Mouse (Mus musculus) liver, adult 2 months (tissue): ENCODE results near the gene Ap2s1. TPM values are rescaled to one million over a fixed set of nuclear protein-coding genes. Genes with fewer than 3 reads are reported as not detected.

Experiments used
- DNase-seq: peaks from one replicate; pipeline ENCODE4 v3.0.0-alpha.2; 2011; ENCODE audit warnings: low read depth, low spot score; ENCODE audit errors: extremely low read depth
- H3K27ac ChIP-seq: fragments of 200-500 bp; replicated peaks from 2 replicates; pipeline ENCODE4 v1.5.1; 2012; ENCODE audit warnings: low read depth, mild to moderate bottlenecking, control low read depth, inconsistent platforms, low read length; ENCODE audit not compliant: insufficient read depth
- H3K27me3 ChIP-seq: fragments of 200-500 bp; 2 replicates; pipeline ENCODE4 v1.6.1; 2012; ENCODE audit warnings: mild to moderate bottlenecking, moderate library complexity, low read length, inconsistent platforms; ENCODE audit not compliant: control insufficient read depth, insufficient read depth
- H3K36me3 ChIP-seq: fragments of 200-500 bp; 2 replicates; pipeline ENCODE4 v1.6.1; 2012; ENCODE audit warnings: low read length, inconsistent platforms; ENCODE audit not compliant: control insufficient read depth, insufficient read depth
- H3K4me1 ChIP-seq: fragments of 200-500 bp; 2 replicates; pipeline ENCODE4 v1.6.1; 2011; ENCODE audit warnings: low read length; ENCODE audit not compliant: control insufficient read depth, insufficient read depth
- H3K4me3 ChIP-seq: fragments of 200-500 bp; 2 replicates; pipeline ENCODE4 v1.5.1; 2011; ENCODE audit warnings: low read depth, mild to moderate bottlenecking, control low read depth, low read length, moderate library complexity; ENCODE audit not compliant: insufficient read depth
- H3K79me2 ChIP-seq: fragments of 200-500 bp; 2 replicates; pipeline ENCODE4 v1.6.1; 2012; ENCODE audit warnings: inconsistent platforms, mild to moderate bottlenecking, low read length, moderate library complexity; ENCODE audit not compliant: control insufficient read depth, insufficient read depth
- H3K9ac ChIP-seq: fragments of 200-500 bp; 2 replicates; pipeline ENCODE4 v1.6.1; 2012; ENCODE audit warnings: low read depth, mild to moderate bottlenecking, control low read depth, inconsistent platforms, low read length
- CTCF ChIP-seq: fragments of 200-500 bp; IDR thresholded peaks from 2 replicates; pipeline ENCODE4 v1.5.1; 2011; ENCODE audit warnings: low read depth, low read length, control low read depth
- POLR2A ChIP-seq: fragments of 200-500 bp; IDR thresholded peaks from 2 replicates; pipeline ENCODE4 v1.6.1; 2011; ENCODE audit warnings: low read length, control low read depth; ENCODE audit not compliant: insufficient read depth; ENCODE audit errors: extremely low read depth
- whole genome bisulfite sequencing: fragments of 180-500 bp; shearing (Covaris S2); methylation state at CpG from one replicate; pipeline ENCODE4 v1.1.7; 2018; 5-methylcytosine and 5-hydroxymethylcytosine counted together
- polyA plus RNA-seq: library from polyadenylated mRNA; depleted of rRNA; stranded (reverse); fragments of >200 nt; gene quantifications from 2 replicates; pipeline ENCODE4 v1.2.3, GENCODE M21; 2012
- total RNA-seq: library from RNA; depleted of rRNA; stranded (reverse); fragments of >200 nt; gene quantifications from 2 replicates; pipeline ENCODE4 v1.2.3, GENCODE M21; 2014

Gene Ap2s1
- total and polyA plus RNA-seq, 2 experiments = 116 to 171 TPM

- DNase-seq = no peak
- Histone ChIP-seq H3K27ac (no peak overlapping the region), H3K36me3 (no peaks in the 10 kb centered on the region), H3K4me1 (no peaks in the 10 kb centered on the region), H3K27me3 (0 out of 2 replicates have a peak, but pooled peaks cover 2% of the 10 kb centered on the region), H3K9ac (no peak overlapping the region), H3K79me2 (no peaks in the 10 kb centered on the region), H3K4me3 (no peak overlapping the region)
- 66% methylated on average over 10 of the region's 10 CpGs for WGBS
- TF ChIP-seq POLR2A = no peak
- TF ChIP-seq CTCF = no peak
Observed at GRCm38 (mm10) chr7:16783224-16783688, 45.0 kb downstream of the Ap2s1 start.

GRCm38 (mm10) chr7:16783758-16784415 lies 45.7 kb downstream of the Ap2s1 start:
- Histone ChIP-seq H3K36me3 (no peaks in the 10 kb centered on the region), H3K27me3 (0 out of 2 replicates have a peak, but pooled peaks cover 2% of the 10 kb centered on the region), H3K79me2 (no peaks in the 10 kb centered on the region), H3K4me3 (no peak overlapping the region), H3K27ac (no peak overlapping the region), H3K4me1 (no peaks in the 10 kb centered on the region), H3K9ac (no peak overlapping the region)
- no peak for TF ChIP-seq POLR2A
- TF ChIP-seq CTCF = no peak
- WGBS = 77% methylated on average over 17 of the region's 17 CpGs
- no peak for DNase-seq

GRCm38 (mm10) chr7:16784498-16784976 lies 46.3 kb downstream of the Ap2s1 start:
- no peak for DNase-seq
- no peak overlapping the region for H3K9ac ChIP-seq

GRCm38 (mm10) chr7:16785541-16786083 lies 47.4 kb downstream of the Ap2s1 start:
- H3K36me3 ChIP-seq = no peaks in the 10 kb centered on the region
- TF ChIP-seq CTCF (no peak), POLR2A (no peak)
- H3K27me3 ChIP-seq = 0 out of 2 replicates have a peak, but pooled peaks cover 2% of the 10 kb centered on the region
- whole genome bisulfite sequencing = 75% methylated on average over 8 of the region's 8 CpGs
- H3K27ac ChIP-seq = no peak overlapping the region
- no peaks in the 10 kb centered on the region for H3K79me2 ChIP-seq
- H3K9ac ChIP-seq = no peak overlapping the region
- DNase-seq = no peak
- H3K4me3 ChIP-seq = no peak overlapping the region
- H3K4me1 ChIP-seq = no peaks in the 10 kb centered on the region

More at GRCm38 (mm10) chr7:16784498-16784976, 46.3 kb downstream of the Ap2s1 start:
- H3K27me3 ChIP-seq = 0 out of 2 replicates have a peak, but pooled peaks cover 2% of the 10 kb centered on the region
- no peaks in the 10 kb centered on the region for H3K4me1 ChIP-seq
- H3K79me2 ChIP-seq = no peaks in the 10 kb centered on the region
- H3K27ac ChIP-seq = no peak overlapping the region
- 86% methylated on average over 10 of the region's 10 CpGs for WGBS
- TF ChIP-seq POLR2A (no peak), CTCF (no peak)
- no peaks in the 10 kb centered on the region for H3K36me3 ChIP-seq
- no peak overlapping the region for H3K4me3 ChIP-seq

- TF ChIP-seq POLR2A (no peak), CTCF (no peak)
- WGBS = 22% methylated on average over 5 of the region's 5 CpGs
- H3K4me1 ChIP-seq = peaks cover 5% of the 10 kb centered on the region; the same call in 1 of the 2 replicates
- H3K36me3 ChIP-seq = no peaks in the 10 kb centered on the region
- H3K9ac ChIP-seq = no peak overlapping the region
- peak overlapping the region; percentile 7; the same call in 1 of the 2 replicates for H3K27ac ChIP-seq
- H3K79me2 ChIP-seq = no peaks in the 10 kb centered on the region
- no peaks in the 10 kb centered on the region for H3K27me3 ChIP-seq
- peak; percentile 59 for DNase-seq
- H3K4me3 ChIP-seq = no peak overlapping the region
Observed at GRCm38 (mm10) chr7:16792316-16792715, 54.1 kb downstream of the Ap2s1 start.
